Mouse (Mus musculus) thymus, adult 2 months (tissue): ENCODE measurements at regions not wholly inside any gene's neighbourhood (a gene's known extent, or its start where the extent isn't known, plus 50 kb on each side); places are given as distances from the start of the nearest gene placed in this dataset.
A peak's percentile ranks its signal among the peaks of the same experiment; 100 is the strongest.

Source experiments
- DNase-seq: peaks from one replicate; pipeline ENCODE4 v3.0.0; 2021
- H3K27ac ChIP-seq: fragments of 200-500 bp; 2 replicates; pipeline ENCODE4 v1.5.1; 2012; ENCODE audit warnings: low read length, control low read depth; ENCODE audit not compliant: control insufficient read depth, insufficient read depth
- H3K27me3 ChIP-seq: fragments of 200-500 bp; 2 replicates; pipeline ENCODE4 v1.6.1; 2012; ENCODE audit warnings: mild to moderate bottlenecking, low read length, moderate library complexity, mixed read lengths; ENCODE audit not compliant: control insufficient read depth, insufficient read depth
- H3K36me3 ChIP-seq: fragments of 200-500 bp; 2 replicates; pipeline ENCODE4 v1.6.1; 2012; ENCODE audit warnings: mild to moderate bottlenecking, low read length, moderate library complexity; ENCODE audit not compliant: control insufficient read depth, insufficient read depth
- H3K4me1 ChIP-seq: fragments of 200-500 bp; replicated peaks from 2 replicates; pipeline ENCODE4 v1.6.1; 2012; ENCODE audit warnings: low read length; ENCODE audit not compliant: control insufficient read depth, insufficient read depth
- H3K4me3 ChIP-seq: fragments of 200-500 bp; 2 replicates; pipeline ENCODE4 v1.5.1; 2012; ENCODE audit warnings: mild to moderate bottlenecking, low read length, control low read depth, moderate library complexity; ENCODE audit not compliant: control insufficient read depth, insufficient read depth
- CTCF ChIP-seq: fragments of 200-500 bp; IDR thresholded peaks from 2 replicates; pipeline ENCODE4 v1.5.1; 2012; ENCODE audit warnings: mild to moderate bottlenecking, control low read depth, low read length, moderate library complexity, borderline replicate concordance; ENCODE audit not compliant: control insufficient read depth, poor library complexity, insufficient read depth; ENCODE audit errors: extremely low read depth
- POLR2A ChIP-seq: fragments of 200-500 bp; IDR thresholded peaks from 2 replicates; pipeline ENCODE4 v1.6.1; 2012; ENCODE audit warnings: mild to moderate bottlenecking, low read length, control low read depth, moderate library complexity; ENCODE audit not compliant: control insufficient read depth, poor library complexity, insufficient read depth; ENCODE audit errors: extremely low read depth
- WGBS: fragments of 180-500 bp; shearing (Covaris S2); methylation state at CpG from one replicate; pipeline ENCODE4 v1.1.7; 2018; 5-methylcytosine and 5-hydroxymethylcytosine counted together

GRCm38 (mm10) chr3:52198751-52199738, 69.1 kb upstream of the Foxo1 start:
- DNase-seq = peak; percentile 28

GRCm38 (mm10) chr3:52200106-52200505, 68.0 kb upstream of the Foxo1 start:
- Histone ChIP-seq H3K4me1 (peaks cover 19% of the 10 kb centered on the region), H3K4me3 (no peak overlapping the region), H3K36me3 (no peaks in the 10 kb centered on the region), H3K27ac (no peak overlapping the region), H3K27me3 (no peaks in the 10 kb centered on the region)
- 95% methylated on average over 4 of the region's 4 CpGs for WGBS
- TF ChIP-seq POLR2A (no peak), CTCF (no peak)
- DNase-seq = no peak

More at GRCm38 (mm10) chr3:52198751-52199738, 69.1 kb upstream of the Foxo1 start:
- TF ChIP-seq CTCF (no peak), POLR2A (no peak)
- peaks cover 19% of the 10 kb centered on the region for H3K4me1 ChIP-seq
- H3K4me3 ChIP-seq = peak overlapping the region; percentile 4; the same call in 1 of the 2 replicates
- no peaks in the 10 kb centered on the region for H3K27me3 ChIP-seq
- 11% methylated on average over 17 of the region's 17 CpGs for WGBS
- no peaks in the 10 kb centered on the region for H3K36me3 ChIP-seq
- H3K27ac ChIP-seq = no peak overlapping the region

GRCm38 (mm10) chr3:52210556-52211302, 57.4 kb upstream of the Foxo1 start:
- TF ChIP-seq CTCF (no peak), POLR2A (no peak)
- H3K27me3 ChIP-seq = no peaks in the 10 kb centered on the region
- no peak overlapping the region for H3K27ac ChIP-seq
- 66% methylated on average over 24 of the region's 24 CpGs for WGBS
- no peak overlapping the region for H3K4me3 ChIP-seq
- DNase-seq = no peak
- no peaks in the 10 kb centered on the region for H3K36me3 ChIP-seq
- no peaks in the 10 kb centered on the region for H3K4me1 ChIP-seq

- 55% methylated on average over 6 of the region's 6 CpGs for WGBS
- Histone ChIP-seq H3K4me3 (no peak overlapping the region), H3K4me1 (no peaks in the 10 kb centered on the region), H3K27ac (no peak overlapping the region), H3K36me3 (no peaks in the 10 kb centered on the region), H3K27me3 (no peaks in the 10 kb centered on the region)
- TF ChIP-seq CTCF (no peak), POLR2A (no peak)
- DNase-seq = no peak
Observed at GRCm38 (mm10) chr3:52211303-52211695, 56.8 kb upstream of the Foxo1 start.

- H3K36me3 ChIP-seq = no peaks in the 10 kb centered on the region
- no peak for DNase-seq
- no peak overlapping the region for H3K4me3 ChIP-seq
- H3K27me3 ChIP-seq = no peaks in the 10 kb centered on the region
- no peak overlapping the region for H3K27ac ChIP-seq
- WGBS = 98% methylated on average over 7 of the region's 7 CpGs
- TF ChIP-seq POLR2A = no peak
- TF ChIP-seq CTCF = no peak
- no peaks in the 10 kb centered on the region for H3K4me1 ChIP-seq
Observed at GRCm38 (mm10) chr3:52214114-52214513, 54.0 kb upstream of the Foxo1 start.

- no peaks in the 10 kb centered on the region for H3K36me3 ChIP-seq
- H3K4me3 ChIP-seq = no peak overlapping the region
- TF ChIP-seq POLR2A (no peak), CTCF (no peak)
- 97% methylated on average over 9 of the region's 9 CpGs for WGBS
- H3K27me3 ChIP-seq = no peaks in the 10 kb centered on the region
- H3K27ac ChIP-seq = no peak overlapping the region
- DNase-seq = no peak
- H3K4me1 ChIP-seq = no peaks in the 10 kb centered on the region
Observed at GRCm38 (mm10) chr3:52215083-52215482, 53.1 kb upstream of the Foxo1 start.
